8 mouse cellular contexts compared by ENCODE assay signal in genomic region chr2:25402972-25403601, GRCm38 (mm10). TPM values are rescaled to one million over a fixed set of nuclear protein-coding genes. Genes with fewer than 3 reads are reported as not detected.
DNase-seq lines count a peak whose midpoint lies in the region; ATAC-seq lines count a peak whose summit lies in the region.

No protein-coding gene starts in this region.

- H3K9ac ChIP-seq in hindbrain, embryonic 12.5 days: peak overlapping the region; percentile 99

- peaks cover 13% of the 10 kb centered on the region for H3K36me3 ChIP-seq in hindbrain, embryonic 12.5 days

- peaks cover 31% of the 10 kb centered on the region for H3K4me1 ChIP-seq in hindbrain, embryonic 12.5 days

- peak; percentile 62 for DNase-seq in ES-CJ7 (ENCODE audit: low read depth, low spot score)
- peak; percentile 91 for DNase-seq in cerebellum, adult 11-12 months
- DNase-seq in frontal cortex, postnatal 10 days (ENCODE audit: low spot score in 2 of 2): peak; percentile 88 to 90
- DNase-seq in layer of hippocampus, adult 9-10 months (ENCODE audit: low spot score): peak; percentile 65
- peak; percentile 84 to 85 for DNase-seq in lung, adult 18-20 months
- DNase-seq in ovary, postnatal 14 days (ENCODE audit: low spot score): peak; percentile 55
- DNase-seq in urinary bladder, postnatal 25 days (ENCODE audit: low spot score): peak; percentile 63

- 1% methylated on average over 54 of the region's 54 CpGs for WGBS in hindbrain, embryonic 12.5 days

- ATAC-seq in hindbrain, embryonic 12.5 days (ENCODE audit: low FRiP score): peak; percentile 80

- H3K4me3 ChIP-seq in hindbrain, embryonic 12.5 days: peak overlapping the region; percentile 92

- no peaks in the 10 kb centered on the region for H3K9me3 ChIP-seq in hindbrain, embryonic 12.5 days (replicated peaks)

- H3K4me2 ChIP-seq in hindbrain, embryonic 12.5 days (replicated peaks): peak overlapping the region; percentile 68

- peaks cover 42% of the 10 kb centered on the region for H3K27me3 ChIP-seq in hindbrain, embryonic 12.5 days

- H3K27ac ChIP-seq in hindbrain, embryonic 12.5 days: peak overlapping the region; percentile 87

RNA-seq across cellular contexts. Expression of gene Npdc1, which starts 3.9 kb away (rescaled TPM):
- polyA plus RNA-seq in hindbrain, embryonic 12.5 days (2016; fragmentation: Nextera tagmentation; extraction: Ambion mirVana): 216 and 225 TPM in 2 replicates

RNA-seq across cellular contexts. Expression of gene Entpd2, which starts 7.4 kb away (rescaled TPM):
- 0.22 and 0.46 TPM in 2 replicates for polyA plus RNA-seq in hindbrain, embryonic 12.5 days (2016; fragmentation: Nextera tagmentation; extraction: Ambion mirVana)

RNA-seq across cellular contexts. Expression of gene Fut7, which starts 20.0 kb away (rescaled TPM):
- polyA plus RNA-seq in hindbrain, embryonic 12.5 days (2016; fragmentation: Nextera tagmentation; extraction: Ambion mirVana): 0.53 TPM in 1 of 2 replicates, not detected in the other

RNA-seq across cellular contexts. Expression of gene Abca2, which starts 25.4 kb away (rescaled TPM):
- polyA plus RNA-seq in hindbrain, embryonic 12.5 days (2016; fragmentation: Nextera tagmentation; extraction: Ambion mirVana): 10.1 and 10.6 TPM in 2 replicates

RNA-seq across cellular contexts. Expression of gene Sapcd2, which starts 31.0 kb away (rescaled TPM):
- 31.9 and 41.4 TPM in 2 replicates for polyA plus RNA-seq in hindbrain, embryonic 12.5 days (2016; fragmentation: Nextera tagmentation; extraction: Ambion mirVana)

Comparison
In these comparisons a context has a peak if more than half of its experiments do, and no peak if none do; other contexts are left out.
1. Peak in every context shown above with its lines: DNase-seq, ATAC-seq, H3K4me3 ChIP-seq and H3K27ac ChIP-seq.